Mouse (Mus musculus) liver, embryonic 14.5 days (tissue): Measurements from ENCODE around the gene Slc25a25. TPM values are rescaled to one million over a fixed set of nuclear protein-coding genes. Genes with fewer than 3 reads are reported as not detected.
A peak's percentile ranks its signal among the peaks of the same experiment; 100 is the strongest.
"Not testable (repeated sequence)": the region's sequence is repeated elsewhere in the genome, so short reads cannot be mapped to it uniquely, and the experiment has no call there.

ENCODE experiments used
- ATAC-seq: fragments of 200-750 bp; cut with Nextera tagmentation; 2 replicates; pipeline ENCODE4 v1.8.0; 2017; ENCODE audit warnings: moderate number of reproducible peaks, mild to moderate bottlenecking, moderate library complexity; ENCODE audit not compliant: insufficient read depth
- DNase-seq, 3 experiments: peaks; one replicate each; pipeline ENCODE4 v3.0.0-alpha.2; 2012 to 2013; ENCODE audit warnings: low read depth in 3 of 3, low spot score in 3 of 3
- H3K27ac ChIP-seq: fragments of 300-500 bp; sonication (generic); 2 replicates; pipeline ENCODE4 v1.5.1; 2014; ENCODE audit warnings: moderate library complexity, mild to moderate bottlenecking, control low read depth, inconsistent platforms
- H3K27me3 ChIP-seq: fragments of 300-500 bp; sonication (generic); 2 replicates; pipeline ENCODE4 v1.6.1; 2014; ENCODE audit warnings: mild to moderate bottlenecking, low read length, moderate library complexity; ENCODE audit not compliant: control insufficient read depth, insufficient read depth
- H3K36me3 ChIP-seq: fragments of 300-500 bp; sonication (generic); replicated peaks from 2 replicates; pipeline ENCODE4 v1.6.1; 2014; ENCODE audit warnings: low read depth; ENCODE audit not compliant: control insufficient read depth, insufficient read depth
- H3K4me1 ChIP-seq, 2 experiments: fragments of 200-500 bp in 1 of 2; fragments of 300-500 bp in 1 of 2; sonication (generic) in 1 of 2; replicated peaks; 2 replicates each; pipeline ENCODE4 v1.6.1; 2012 to 2014; ENCODE audit warnings: antibody characterized with exemption in 1 of 2, inconsistent platforms in 1 of 2, low read length in 1 of 2; ENCODE audit not compliant: control insufficient read depth in 2 of 2, insufficient read depth in 2 of 2
- H3K4me2 ChIP-seq: fragments of 300-500 bp; sonication (generic); 2 replicates; pipeline ENCODE4 v1.6.1; 2014; ENCODE audit warnings: low read depth, mild to moderate bottlenecking, control low read depth, moderate library complexity
- H3K4me3 ChIP-seq, 2 experiments: fragments of 200-500 bp in 1 of 2; fragments of 300-500 bp in 1 of 2; sonication (generic) in 1 of 2; 2 replicates each; pipeline ENCODE4 v1.5.1; 2012 to 2014; ENCODE audit warnings: low read depth in 2 of 2, low read length in 2 of 2, mild to moderate bottlenecking in 2 of 2, control low read depth in 1 of 2, inconsistent platforms in 1 of 2, moderate library complexity in 1 of 2; ENCODE audit not compliant: insufficient read depth in 1 of 2
- H3K9ac ChIP-seq: fragments of 300-500 bp; sonication (generic); replicated peaks from 2 replicates; pipeline ENCODE4 v1.6.1; 2014; ENCODE audit warnings: mild to moderate bottlenecking, control low read depth, moderate library complexity
- H3K9me3 ChIP-seq: fragments of 300-500 bp; sonication (generic); 2 replicates; pipeline ENCODE4 v1.6.1; 2016; ENCODE audit warnings: low read length, mixed read lengths; ENCODE audit not compliant: control insufficient read depth
- CTCF ChIP-seq: IDR thresholded peaks from 2 replicates; pipeline ENCODE4 v1.5.1; 2016; ENCODE audit warnings: antibody characterized with exemption, low read depth, control low read depth
- EP300 ChIP-seq: IDR thresholded peaks from 2 replicates; pipeline ENCODE4 v1.6.1; 2016; ENCODE audit warnings: antibody characterized with exemption, low read depth
- WGBS: fragments of 180-500 bp; shearing (Covaris S2); extraction: QIAGEN DNeasy Blood & Tissue Kit; methylation state at CpG from one replicate; pipeline ENCODE4 v1.1.7; 2014; ENCODE audit not compliant: insufficient replicate concordance; 5-methylcytosine and 5-hydroxymethylcytosine counted together
- polyA plus RNA-seq, 2 experiments: library from polyadenylated mRNA; depleted of rRNA in 1 of 2; stranded (reverse) in 1 of 2; unstranded in 1 of 2; fragments of >200 nt; fragmentation: Nextera tagmentation in 1 of 2; extraction: Ambion mirVana in 1 of 2; gene quantifications; 2 replicates each; pipeline versions ENCODE4 v1.2.1 to v1.2.3; 2012 to 2014

The Slc25a25 gene
- polyA plus RNA-seq, 2 experiments = 5.5 to 6.0 TPM

DNA sequence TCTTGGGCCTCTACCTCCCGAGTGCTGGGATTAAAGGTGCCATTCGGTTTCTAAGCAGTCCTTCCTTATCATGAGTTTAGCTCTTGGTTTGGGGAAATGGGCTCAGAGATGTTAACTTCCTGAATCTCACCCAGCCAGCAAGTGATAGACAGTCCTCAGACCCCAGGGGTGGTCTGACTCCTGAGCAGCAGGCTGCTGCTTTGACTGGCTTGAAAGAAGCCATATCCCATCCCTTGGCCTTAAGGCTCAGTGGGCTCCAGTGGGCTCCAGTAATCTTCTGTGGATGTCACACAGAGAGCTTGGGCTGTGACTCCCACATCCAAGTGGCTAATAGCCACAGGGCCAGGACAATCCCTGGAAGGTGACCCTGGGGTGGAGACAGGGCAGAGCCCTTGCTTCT, 43.3 kb upstream of the Slc25a25 start:
- TF ChIP-seq EP300 = no peak
- TF ChIP-seq CTCF = no peak
- no peak for ATAC-seq
- H3K27ac ChIP-seq = no peak overlapping the region

DNA sequence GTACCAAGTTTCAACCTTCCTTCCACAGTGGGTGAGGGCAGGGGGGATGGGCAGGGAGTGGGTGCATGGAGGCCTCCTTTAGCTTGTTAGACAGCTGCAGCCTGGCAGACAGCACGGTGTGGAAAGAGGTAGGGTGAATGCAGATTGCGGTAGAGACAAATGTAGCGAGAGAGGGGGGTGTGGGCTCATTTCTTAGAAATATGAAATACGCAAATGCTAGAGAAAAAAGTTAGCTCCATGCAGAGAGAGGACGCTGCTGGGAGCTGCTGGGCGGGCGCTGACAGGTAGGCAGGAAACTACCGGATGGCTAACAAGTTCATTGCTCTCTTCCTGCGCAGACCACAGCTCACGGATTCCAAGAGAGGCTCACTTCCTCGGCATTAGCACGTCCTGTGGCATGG, 42.1 kb upstream of the Slc25a25 start:
- WGBS = 16% methylated on average over 12 of the region's 12 CpGs
- Histone ChIP-seq H3K4me1 (peaks cover 0 to 13% of the 10 kb centered on the region in 2 experiments; a peak in 3 of 4 replicates), H3K9me3 (no peaks in the 10 kb centered on the region), H3K9ac (no peak overlapping the region), H3K27me3 (no peaks in the 10 kb centered on the region), H3K4me3 (no peak overlapping the region), H3K4me2 (no peak overlapping the region), H3K36me3 (no peaks in the 10 kb centered on the region), H3K27ac (no peak overlapping the region)
- ATAC-seq (no peak), DNase-seq (no peak)
- TF ChIP-seq EP300 (no peak), CTCF (no peak)

More for the DNA sequence above, 43.3 kb upstream of the Slc25a25 start:
- H3K9ac ChIP-seq = no peak overlapping the region
- H3K27me3 ChIP-seq = no peaks in the 10 kb centered on the region
- 17% methylated on average over 2 of the region's 2 CpGs for WGBS
- H3K36me3 ChIP-seq = no peaks in the 10 kb centered on the region
- DNase-seq = no peak
- no peak overlapping the region for H3K4me3 ChIP-seq
- H3K4me2 ChIP-seq = no peak overlapping the region
- H3K4me1 ChIP-seq = peaks cover 0 to 13% of the 10 kb centered on the region in 2 experiments; a peak in 3 of 4 replicates
- no peaks in the 10 kb centered on the region for H3K9me3 ChIP-seq

DNA sequence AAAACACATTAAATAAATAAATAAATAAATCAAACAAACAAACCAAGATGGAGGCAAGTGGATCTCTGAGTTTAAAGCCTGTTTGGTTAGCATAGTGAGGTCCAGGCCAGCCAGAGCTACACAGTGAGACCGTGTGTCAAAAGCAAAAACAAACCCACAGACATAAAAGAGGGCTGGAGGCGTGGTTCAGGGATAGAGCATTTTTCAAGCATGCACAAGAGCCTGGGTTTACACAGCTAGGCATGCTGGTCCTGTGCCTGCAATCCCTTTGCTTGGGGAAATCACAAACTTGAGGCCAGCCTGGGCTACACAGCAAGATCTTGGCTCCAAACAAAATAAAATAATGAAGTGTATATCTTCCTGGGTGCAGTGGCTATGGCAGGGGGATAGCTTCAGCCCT, 41.4 kb upstream of the Slc25a25 start:
- no peak overlapping the region for H3K4me3 ChIP-seq
- H3K9ac ChIP-seq = no peak overlapping the region
- no peak for ATAC-seq
- no peak for TF ChIP-seq CTCF
- TF ChIP-seq EP300 = no peak
- WGBS = 50% methylated on average over 2 of the region's 2 CpGs
- no peak overlapping the region for H3K27ac ChIP-seq
- no peaks in the 10 kb centered on the region for H3K36me3 ChIP-seq
- H3K4me1 ChIP-seq = peaks cover 0 to 13% of the 10 kb centered on the region in 2 experiments; a peak in 3 of 4 replicates
- no peaks in the 10 kb centered on the region for H3K9me3 ChIP-seq
- H3K27me3 ChIP-seq = no peaks in the 10 kb centered on the region
- no peak overlapping the region for H3K4me2 ChIP-seq
- no peak for DNase-seq

DNA sequence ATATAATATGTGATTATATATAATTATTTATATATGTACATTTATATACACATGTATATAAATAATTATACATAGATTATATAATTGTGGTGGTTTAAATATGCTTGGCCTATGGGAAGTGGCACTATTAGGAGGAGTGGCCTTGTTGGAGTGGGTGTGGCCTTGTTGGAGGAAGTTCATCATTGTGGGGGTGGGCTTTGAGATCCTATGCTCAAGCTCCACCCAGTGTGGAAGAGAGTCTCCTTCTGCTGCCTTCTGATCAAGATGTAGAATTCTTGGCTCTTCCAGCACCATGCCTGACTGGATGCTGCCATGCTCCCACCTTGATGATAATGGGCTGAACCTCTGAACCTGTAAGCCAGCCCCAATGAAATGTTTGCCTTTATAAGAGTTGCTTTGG, 39.5 kb upstream of the Slc25a25 start:
- H3K27ac ChIP-seq, H3K4me3 ChIP-seq, H3K9ac ChIP-seq, H3K9me3 ChIP-seq, H3K27me3 ChIP-seq, ATAC-seq, H3K4me2 ChIP-seq, H3K36me3 ChIP-seq, DNase-seq: not testable (repeated sequence)
- peaks cover 0 to 14% of the 10 kb centered on the region in 2 experiments; a peak in 3 of 4 replicates for H3K4me1 ChIP-seq

GRCm38 (mm10) chr2:32488679-32489078, 37.4 kb upstream of the Slc25a25 start:
- TF ChIP-seq EP300 (no peak), CTCF (peak; percentile 89)
- ATAC-seq (peak; percentile 46; the same call in 1 of the 2 replicates), DNase-seq (peak; percentile 59 to 61 (median 60))
- WGBS = under 1% methylated on average over 5 of the region's 5 CpGs
- no peaks in the 10 kb centered on the region for H3K9me3 ChIP-seq
- H3K4me1 ChIP-seq = peaks cover 0 to 8% of the 10 kb centered on the region in 2 experiments; a peak in 2 of 4 replicates
- no peak overlapping the region for H3K27ac ChIP-seq
- H3K4me2 ChIP-seq = no peak overlapping the region
- no peaks in the 10 kb centered on the region for H3K36me3 ChIP-seq
- H3K27me3 ChIP-seq = no peaks in the 10 kb centered on the region
- H3K9ac ChIP-seq = no peak overlapping the region
- H3K4me3 ChIP-seq = no peak overlapping the region
